Mouse (Mus musculus) midbrain, embryonic 10.5 days (tissue): Measurements from ENCODE around the gene Gga3. TPM values are rescaled to one million over a fixed set of nuclear protein-coding genes. Genes with fewer than 3 reads are reported as not detected.
"Not testable (repeated sequence)": the region's sequence is repeated elsewhere in the genome, so short reads cannot be mapped to it uniquely, and the experiment has no call there.

ENCODE experiments used
- DNase-seq: peaks from one replicate; pipeline ENCODE4 v3.0.0-alpha.2; 2017; ENCODE audit warnings: low spot score
- H3K27ac ChIP-seq: fragments of 300-500 bp; sonication (generic); replicated peaks from 2 replicates; pipeline ENCODE4 v1.5.1; 2016; ENCODE audit warnings: mild to moderate bottlenecking
- H3K27me3 ChIP-seq: fragments of 300-500 bp; sonication (generic); 2 replicates; pipeline ENCODE4 v1.6.1; 2016; ENCODE audit warnings: low read depth, mild to moderate bottlenecking; ENCODE audit not compliant: poor library complexity, severe bottlenecking
- H3K36me3 ChIP-seq: fragments of 300-500 bp; sonication (generic); 2 replicates; pipeline ENCODE4 v1.6.1; 2016; ENCODE audit warnings: mild to moderate bottlenecking, moderate library complexity
- H3K4me1 ChIP-seq: fragments of 300-500 bp; sonication (generic); 2 replicates; pipeline ENCODE4 v1.6.1; 2016
- H3K4me3 ChIP-seq: fragments of 300-500 bp; sonication (generic); 2 replicates; pipeline ENCODE4 v1.5.1; 2016; ENCODE audit warnings: mild to moderate bottlenecking, moderate library complexity
- H3K9me3 ChIP-seq: fragments of 300-500 bp; sonication (generic); replicated peaks from 2 replicates; pipeline ENCODE4 v1.6.1; 2016; ENCODE audit warnings: mild to moderate bottlenecking
- WGBS: fragments of 180-500 bp; shearing (Covaris S2); methylation state at CpG from one replicate; pipeline ENCODE4 v1.1.7; 2016; 5-methylcytosine and 5-hydroxymethylcytosine counted together
- polyA plus RNA-seq: library from polyadenylated mRNA; unstranded; fragments of >200 nt; fragmentation: Nextera tagmentation; extraction: Ambion mirVana; gene quantifications from 2 replicates; pipeline ENCODE4 v1.2.1, GENCODE M21; 2016

Gga3 gene
- polyA plus RNA-seq = 34.1 and 35.4 TPM in 2 replicates

DNA sequence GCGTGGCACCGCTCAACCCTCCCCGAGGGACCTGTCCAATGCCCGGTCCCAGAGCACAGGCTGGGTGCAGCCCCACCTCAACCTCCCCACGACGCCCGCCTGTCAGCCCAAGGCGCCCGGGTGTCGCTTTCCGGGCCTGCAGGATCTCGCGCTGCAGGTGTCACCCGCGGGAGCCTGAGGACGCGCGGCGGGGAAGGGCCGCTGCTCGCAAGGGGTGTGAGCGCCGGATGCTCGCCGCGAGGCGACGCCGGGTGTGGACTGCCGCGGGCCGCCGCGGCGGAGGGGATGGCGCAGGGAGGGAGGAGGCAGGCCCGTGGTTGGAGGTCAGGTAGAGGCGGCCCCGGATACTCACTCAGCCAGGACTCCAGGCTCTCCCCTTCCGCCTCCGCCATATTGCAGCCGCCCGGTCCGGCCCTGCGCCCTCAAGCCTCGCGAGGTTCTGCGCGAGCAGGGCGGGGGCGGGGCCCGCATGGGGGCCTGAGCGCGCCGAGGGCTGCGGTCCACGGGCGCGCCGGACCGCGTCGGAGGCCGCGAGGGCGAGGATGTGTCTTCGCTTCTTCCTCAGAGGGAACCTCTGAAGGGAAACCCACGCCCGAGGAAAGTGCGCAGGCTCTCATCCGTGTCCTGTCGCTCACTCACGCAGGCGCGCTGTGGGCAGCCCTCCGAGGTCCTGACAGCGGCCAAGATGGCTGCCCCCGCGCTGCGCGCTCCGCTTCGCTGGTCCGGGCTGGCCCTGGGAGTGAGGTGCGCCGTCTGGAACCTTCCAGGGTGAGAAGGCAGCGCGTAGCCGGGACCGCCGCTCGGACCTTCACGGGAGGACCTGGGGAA lies at the start of gene Gga3, which contains the start of gene Mrps7:
TSS of gene Gga3 (minus strand) at position 576 of the 828 bp plus-strand sequence.
TSS of gene Mrps7 (plus strand) at position 450 of the 828 bp plus-strand sequence.
- Histone ChIP-seq H3K9me3 (no peaks in the 10 kb centered on the region), H3K4me1 (peaks cover 33% of the 10 kb centered on the region), H3K36me3 (peaks cover 71% of the 10 kb centered on the region), H3K27ac (peak within 1 kb of the TSS; percentile 97), H3K27me3 (no peaks in the 10 kb centered on the region), H3K4me3 (peak within 1 kb of the TSS; percentile 100)
- under 1% methylated on average over 92 of the region's 93 CpGs for WGBS
- DNase-seq = peak; percentile 89

DNA sequence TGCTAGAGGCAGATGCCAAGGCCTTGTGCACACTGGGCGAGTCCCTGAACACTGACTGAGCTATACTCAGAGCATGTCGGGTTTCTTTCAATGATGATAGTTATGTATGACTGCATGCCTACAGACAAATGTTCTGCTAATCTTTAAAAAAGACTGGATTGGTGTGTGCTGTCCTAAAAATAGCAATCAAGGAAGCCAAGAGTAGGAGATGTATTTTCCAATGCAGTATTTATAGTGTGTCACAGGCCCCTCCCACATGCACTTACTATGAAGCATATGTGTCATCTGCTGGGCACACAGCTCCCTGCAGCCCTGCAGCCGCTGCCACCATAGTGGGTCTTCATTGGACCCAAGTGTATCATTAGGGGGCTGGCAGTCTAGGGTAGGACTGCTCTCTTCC lies 49.3 kb upstream of the Gga3 start:
- peaks cover 52% of the 10 kb centered on the region for H3K36me3 ChIP-seq
- H3K27me3 ChIP-seq = no peaks in the 10 kb centered on the region
- H3K27ac ChIP-seq = no peak overlapping the region
- no peak for DNase-seq
- WGBS = 94% methylated on average over 3 of the region's 3 CpGs
- no peaks in the 10 kb centered on the region for H3K9me3 ChIP-seq
- no peak overlapping the region for H3K4me3 ChIP-seq
- peaks cover 11% of the 10 kb centered on the region for H3K4me1 ChIP-seq

DNA sequence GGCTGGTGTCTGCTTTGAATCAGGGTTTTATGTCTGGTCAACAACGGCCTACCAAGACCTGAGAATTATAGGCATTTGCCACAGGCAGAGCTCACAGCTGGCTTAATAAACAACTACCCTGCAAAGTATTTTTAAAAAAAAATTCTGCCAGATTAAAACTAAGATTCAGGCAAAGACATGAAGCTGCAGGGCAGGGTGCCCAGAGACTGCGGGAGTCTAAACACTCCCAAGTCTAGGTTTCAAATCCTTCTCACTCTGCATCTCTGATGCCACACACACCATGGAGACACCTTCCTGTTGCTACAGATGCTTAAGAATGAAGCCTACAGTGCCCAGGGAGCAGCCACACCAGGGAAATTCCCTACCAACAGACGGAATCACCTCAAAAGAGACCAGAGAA lies 47.8 kb upstream of the Gga3 start:
- 97% methylated on average over 3 of the region's 3 CpGs for WGBS

DNA sequence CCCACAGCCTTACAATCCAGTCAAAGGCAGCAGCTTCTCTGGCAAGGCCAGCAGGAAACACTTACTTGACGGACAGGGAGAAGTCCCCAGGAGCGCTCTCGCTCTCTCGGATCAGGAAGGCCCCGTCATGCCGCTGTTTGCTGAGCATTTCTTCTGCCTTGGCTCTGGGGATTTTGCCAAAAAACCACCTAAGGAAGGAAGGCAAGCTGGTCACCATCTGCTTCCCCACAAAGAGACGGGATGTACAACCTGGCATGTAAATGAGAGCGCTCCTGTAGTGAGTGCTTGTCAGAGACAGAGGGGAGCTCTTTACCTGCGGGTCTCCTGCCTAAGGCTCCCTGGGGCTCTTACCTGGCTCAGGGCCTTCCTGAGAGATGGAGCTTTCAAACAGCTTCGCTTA lies 45.9 kb upstream of the Gga3 start:
- H3K27ac ChIP-seq = no peak overlapping the region
- 65% methylated on average over 10 of the region's 10 CpGs for WGBS
- no peaks in the 10 kb centered on the region for H3K27me3 ChIP-seq
- no peaks in the 10 kb centered on the region for H3K9me3 ChIP-seq
- DNase-seq = no peak
- H3K4me3 ChIP-seq = no peak overlapping the region
- H3K4me1 ChIP-seq = peaks cover 11% of the 10 kb centered on the region
- H3K36me3 ChIP-seq = peaks cover 79% of the 10 kb centered on the region

More for the DNA sequence above, 47.8 kb upstream of the Gga3 start:
- Histone ChIP-seq H3K27me3 (no peaks in the 10 kb centered on the region), H3K9me3 (no peaks in the 10 kb centered on the region), H3K27ac (no peak overlapping the region), H3K4me1 (peaks cover 11% of the 10 kb centered on the region), H3K4me3 (no peak overlapping the region), H3K36me3 (peaks cover 67% of the 10 kb centered on the region)
- DNase-seq = no peak

DNA sequence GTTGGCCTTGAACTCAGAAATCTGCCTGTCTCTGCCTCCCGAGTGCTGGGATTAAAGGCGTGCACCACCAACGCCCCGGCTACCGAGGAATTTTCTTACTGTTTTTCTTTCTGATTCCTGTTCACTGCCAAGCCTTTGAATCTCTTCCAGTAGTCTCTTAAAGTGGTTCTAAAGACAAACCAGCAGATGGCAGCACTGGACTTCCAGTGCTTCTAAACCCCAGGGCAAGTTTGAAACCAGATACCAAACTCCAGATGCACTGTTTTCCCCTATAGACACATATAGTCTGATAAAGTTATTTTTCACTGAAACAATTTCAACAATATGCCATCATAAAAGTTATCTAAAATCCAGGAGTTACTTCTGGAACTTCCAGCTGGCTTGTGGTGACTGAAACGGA lies 43.6 kb upstream of the Gga3 start:
- Histone ChIP-seq H3K4me1 (peaks cover 11% of the 10 kb centered on the region), H3K27ac (no peak overlapping the region), H3K9me3 (no peaks in the 10 kb centered on the region), H3K36me3 (peaks cover 77% of the 10 kb centered on the region), H3K4me3 (no peak overlapping the region), H3K27me3 (no peaks in the 10 kb centered on the region)
- WGBS = 69% methylated on average over 6 of the region's 6 CpGs
- no peak for DNase-seq

DNA sequence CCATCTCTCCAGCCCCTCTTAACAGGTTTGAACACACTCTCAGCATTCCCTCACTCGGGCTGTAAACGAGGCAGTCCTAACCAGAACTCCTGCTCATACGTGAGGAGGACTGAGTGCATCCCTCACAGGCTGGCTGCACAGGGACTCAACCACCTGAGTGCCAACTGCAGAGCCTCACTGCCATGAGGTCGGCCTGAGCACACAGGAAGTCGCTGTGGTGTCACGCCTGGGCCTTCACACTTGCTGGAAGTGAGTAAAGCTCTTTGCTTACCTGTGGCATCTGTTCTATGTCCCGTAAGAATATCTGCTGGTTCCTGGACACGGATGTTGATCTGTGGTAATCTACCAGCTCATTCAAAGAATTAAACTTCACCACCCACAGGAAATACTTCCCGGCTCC lies 42.6 kb upstream of the Gga3 start:
- Histone ChIP-seq H3K27me3 (no peaks in the 10 kb centered on the region), H3K4me1 (peaks cover 12% of the 10 kb centered on the region), H3K4me3 (no peak overlapping the region), H3K9me3 (no peaks in the 10 kb centered on the region), H3K36me3 (peaks cover 80% of the 10 kb centered on the region), H3K27ac (no peak overlapping the region)
- no peak for DNase-seq
- 92% methylated on average over 9 of the region's 9 CpGs for WGBS

DNA sequence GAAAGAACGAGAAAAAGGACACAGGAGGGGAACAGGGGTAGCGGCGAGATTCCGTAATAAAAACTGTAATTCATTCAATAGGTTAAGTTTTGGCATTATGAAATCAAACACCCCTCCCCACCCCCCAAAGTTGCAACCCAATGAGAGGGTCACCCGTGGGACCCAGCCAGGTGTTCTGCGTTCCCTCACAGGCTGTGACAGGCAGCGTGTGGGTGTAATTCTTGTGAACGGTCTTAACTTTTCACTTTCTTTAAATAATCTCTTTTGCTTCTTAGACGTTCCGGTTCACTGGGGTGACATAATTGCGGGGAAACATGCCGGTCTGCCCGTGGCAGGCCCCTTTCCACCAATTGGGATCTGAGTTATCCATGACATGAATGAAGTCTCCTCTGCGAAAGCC lies 41.6 kb upstream of the Gga3 start:
- H3K9me3 ChIP-seq, H3K4me3 ChIP-seq: not testable (repeated sequence)
- peaks cover 16% of the 10 kb centered on the region for H3K4me1 ChIP-seq

DNA sequence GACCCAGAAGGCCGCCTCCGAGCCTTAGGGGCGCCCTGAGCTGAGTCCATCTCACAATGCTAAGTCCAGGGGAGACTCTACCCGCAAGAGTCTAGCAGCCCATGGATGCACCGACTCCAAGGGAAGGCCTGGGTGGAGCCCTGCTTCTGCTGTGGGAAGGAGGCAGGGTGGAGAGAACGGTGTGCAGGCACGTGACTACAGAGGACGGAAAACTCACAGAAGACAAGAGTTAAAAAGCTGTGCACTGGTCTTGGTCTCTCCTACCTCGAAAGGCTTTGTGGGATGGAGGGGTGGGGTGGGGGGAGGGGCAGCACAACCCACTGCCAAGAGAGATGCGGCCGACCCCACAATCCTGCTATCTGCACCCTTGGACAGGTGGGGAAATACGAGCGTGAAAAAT lies 40.5 kb upstream of the Gga3 start:
- no peaks in the 10 kb centered on the region for H3K27me3 ChIP-seq
- H3K4me1 ChIP-seq = peaks cover 6% of the 10 kb centered on the region; the same call in 1 of the 2 replicates
- no peaks in the 10 kb centered on the region for H3K9me3 ChIP-seq
- no peak overlapping the region for H3K27ac ChIP-seq
- H3K4me3 ChIP-seq = no peak overlapping the region
- WGBS = 94% methylated on average over 13 of the region's 13 CpGs
- DNase-seq = no peak
- H3K36me3 ChIP-seq = peaks cover 63% of the 10 kb centered on the region

More for the DNA sequence above, 41.6 kb upstream of the Gga3 start:
- DNase-seq, H3K27ac ChIP-seq, H3K27me3 ChIP-seq: not testable (repeated sequence)
- peaks cover 73% of the 10 kb centered on the region for H3K36me3 ChIP-seq
- 89% methylated on average over 14 of the region's 14 CpGs for WGBS

DNA sequence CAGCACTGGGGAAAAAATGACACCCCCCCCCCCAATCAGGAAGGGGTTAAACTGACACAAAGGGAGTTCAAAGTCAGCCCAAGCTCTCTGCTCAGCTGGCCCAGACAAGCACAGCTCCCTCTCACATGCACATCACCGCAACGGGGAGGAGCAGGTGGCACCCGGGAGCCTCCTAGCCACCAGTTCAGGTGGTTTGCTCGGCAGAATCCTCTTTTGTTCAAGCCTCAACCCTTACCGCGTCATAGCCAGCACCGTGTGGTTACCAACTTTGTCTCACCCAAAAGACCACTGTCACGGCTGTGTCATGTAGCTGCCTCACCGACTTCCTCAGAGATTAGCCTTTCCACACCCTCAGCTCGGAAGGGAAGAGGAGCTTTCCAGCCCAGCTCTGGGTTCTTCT lies 39.4 kb upstream of the Gga3 start:
- H3K27me3 ChIP-seq = no peaks in the 10 kb centered on the region
- no peaks in the 10 kb centered on the region for H3K9me3 ChIP-seq
- peak overlapping the region; percentile 1; the same call in 1 of the 2 replicates for H3K4me3 ChIP-seq
- H3K36me3 ChIP-seq = peaks cover 53% of the 10 kb centered on the region
- no peak for DNase-seq
- 83% methylated on average over 10 of the region's 10 CpGs for WGBS
- no peak overlapping the region for H3K27ac ChIP-seq
- peaks cover 5% of the 10 kb centered on the region; the same call in 1 of the 2 replicates for H3K4me1 ChIP-seq

DNA sequence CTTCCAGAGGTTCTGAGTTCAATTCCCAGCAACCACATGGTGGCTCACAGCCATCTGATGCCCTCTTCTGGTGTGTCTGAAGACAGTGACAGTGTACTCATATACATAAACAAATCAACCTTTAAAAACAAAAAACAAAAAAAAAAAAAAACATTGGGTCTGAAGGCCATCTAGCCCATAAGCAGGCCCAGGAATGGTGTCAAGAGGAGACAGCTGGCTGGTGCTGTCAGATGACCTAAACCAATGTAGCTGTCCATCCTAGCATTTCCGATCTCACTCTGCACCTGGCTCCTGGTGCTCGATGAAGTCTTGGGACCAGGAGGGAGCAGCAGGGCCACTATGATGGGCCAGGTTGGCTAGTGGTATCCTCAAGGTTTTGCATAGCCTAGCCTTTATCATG lies 38.9 kb upstream of the Gga3 start:
- Histone ChIP-seq H3K4me3 (no peak overlapping the region), H3K9me3 (no peaks in the 10 kb centered on the region), H3K36me3 (peaks cover 48% of the 10 kb centered on the region), H3K27me3 (no peaks in the 10 kb centered on the region), H3K27ac (no peak overlapping the region), H3K4me1 (peaks cover 5% of the 10 kb centered on the region; the same call in 1 of the 2 replicates)
- no peak for DNase-seq
- 93% methylated on average over 2 of the region's 2 CpGs for WGBS

DNA sequence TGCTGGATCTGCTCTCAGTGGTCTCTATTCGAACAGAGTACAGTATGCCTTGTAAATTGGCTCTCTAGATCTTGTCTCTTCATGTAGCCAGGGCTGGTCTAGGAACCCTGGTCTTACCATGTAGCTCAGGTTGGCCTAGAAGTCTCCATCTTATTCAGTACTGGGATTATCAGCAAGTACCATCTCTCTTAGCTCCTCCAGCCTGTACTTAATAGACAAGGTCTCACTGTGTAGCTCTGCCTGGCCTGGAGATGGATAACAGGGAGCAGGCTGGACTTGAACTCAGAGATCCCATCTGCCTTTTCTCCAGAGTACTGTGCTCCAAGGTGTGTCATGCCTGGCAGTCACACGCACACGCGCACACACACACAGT lies 37.8 kb upstream of the Gga3 start:
- H3K9me3 ChIP-seq = no peaks in the 10 kb centered on the region
- no peaks in the 10 kb centered on the region for H3K27me3 ChIP-seq
- no peak for DNase-seq
- WGBS = 86% methylated on average over 4 of the region's 4 CpGs
- H3K27ac ChIP-seq = 0 out of 2 replicates have a peak overlapping the region, but pooled peaks have one; percentile 2
- peaks cover 38% of the 10 kb centered on the region for H3K36me3 ChIP-seq
- no peak overlapping the region for H3K4me3 ChIP-seq
- H3K4me1 ChIP-seq = peaks cover 5% of the 10 kb centered on the region; the same call in 1 of the 2 replicates

DNA sequence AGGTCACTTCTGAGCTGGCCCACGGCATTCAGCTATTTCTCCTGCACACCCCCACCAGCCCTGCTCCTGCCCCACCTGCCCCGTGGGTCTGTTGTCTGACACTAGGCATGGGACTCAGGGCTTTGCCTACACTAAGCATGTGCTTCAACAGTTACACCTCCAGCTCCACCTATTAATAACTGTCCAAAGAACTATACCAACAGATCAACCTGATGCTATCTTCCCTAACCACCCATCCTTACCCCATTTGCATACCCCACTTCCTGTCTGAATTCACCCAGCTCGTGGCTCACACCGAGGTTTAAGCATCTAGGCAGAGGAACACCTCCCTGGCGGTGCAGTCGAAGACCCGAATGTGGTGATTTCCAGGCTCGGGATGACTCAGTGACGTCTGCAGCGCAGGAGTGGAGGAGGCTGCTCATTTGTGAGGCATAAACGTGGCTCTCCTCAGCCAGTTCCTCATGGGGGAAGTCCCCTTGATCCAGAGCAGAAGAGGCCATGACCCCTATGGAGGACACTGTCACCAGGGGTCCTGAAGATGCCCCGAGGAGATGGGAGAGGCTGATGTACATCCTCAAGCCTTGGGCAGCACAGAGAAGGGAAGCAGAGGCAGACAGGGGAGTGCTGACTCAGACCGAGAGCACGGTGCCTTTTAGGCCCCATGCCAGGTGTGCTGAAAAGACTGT lies 37.3 kb upstream of the Gga3 start:
- peaks cover 33% of the 10 kb centered on the region for H3K36me3 ChIP-seq
- no peaks in the 10 kb centered on the region for H3K9me3 ChIP-seq
- H3K4me3 ChIP-seq = no peak overlapping the region
- WGBS = 64% methylated on average over 14 of the region's 14 CpGs
- H3K27me3 ChIP-seq = no peaks in the 10 kb centered on the region
- H3K4me1 ChIP-seq = peaks cover 5% of the 10 kb centered on the region; the same call in 1 of the 2 replicates
- no peak for DNase-seq
- peak overlapping the region; percentile 2; the same call in 1 of the 2 replicates for H3K27ac ChIP-seq
